8 mouse cellular contexts compared by ENCODE assay signal in the genomic region with DNA sequence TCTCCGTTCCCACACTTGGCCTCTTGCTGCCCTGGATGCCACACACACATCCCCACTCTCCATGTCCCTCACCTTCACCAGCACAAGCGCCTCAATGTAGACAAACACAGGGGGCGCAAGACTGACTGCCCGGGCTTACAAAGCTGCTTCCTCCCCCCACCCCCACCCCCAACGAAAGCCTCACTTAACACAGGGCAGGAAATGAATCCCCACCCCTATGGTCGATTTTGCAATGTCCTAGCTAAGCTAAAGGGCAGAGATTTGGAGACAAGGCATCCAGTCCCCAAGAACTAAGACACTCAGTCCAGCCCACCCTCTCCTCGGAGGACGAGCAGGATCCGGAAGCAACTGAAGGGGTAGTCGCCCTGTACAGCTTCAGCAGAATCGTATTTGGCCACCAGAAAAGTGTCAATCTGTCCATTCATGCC. TPM values are rescaled to one million over a fixed set of nuclear protein-coding genes. Genes with fewer than 3 reads are reported as not detected.
A peak's percentile ranks its signal among the peaks of the same experiment; 100 is the strongest.
DNase-seq lines count a peak whose midpoint lies in the region; ATAC-seq lines count a peak whose summit lies in the region.

No protein-coding gene starts in this region.

- no peaks in the 10 kb centered on the region for H3K9me3 ChIP-seq in neural tube, embryonic 11.5 days (ENCODE audit: control insufficient read depth, low read length)
- H3K9me3 ChIP-seq in embryonic facial prominence, embryonic 15.5 days (replicated peaks) = no peaks in the 10 kb centered on the region
- no peaks in the 10 kb centered on the region for H3K9me3 ChIP-seq in midbrain, embryonic 12.5 days

- 4% methylated on average over 11 of the region's 11 CpGs for WGBS in neural tube, embryonic 11.5 days
- 1% methylated on average over 11 of the region's 11 CpGs for WGBS in embryonic facial prominence, embryonic 15.5 days
- 3% methylated on average over 11 of the region's 11 CpGs for WGBS in midbrain, embryonic 12.5 days

- ATAC-seq in neural tube, embryonic 11.5 days (ENCODE audit: insufficient read depth, low FRiP score, low TSS enrichment) = peak; percentile 50; the same call in 1 of the 2 replicates
- no peak for ATAC-seq in embryonic facial prominence, embryonic 15.5 days (ENCODE audit: insufficient number of reproducible peaks, low FRiP score, low TSS enrichment, low read depth)
- peak; percentile 62; the same call in 1 of the 2 replicates for ATAC-seq in midbrain, embryonic 12.5 days (ENCODE audit: low FRiP score, low read depth)

- H3K4me3 ChIP-seq in neural tube, embryonic 11.5 days (ENCODE audit: low read depth, low read length) = peak overlapping the region; percentile 29
- H3K4me3 ChIP-seq in embryonic facial prominence, embryonic 15.5 days (replicated peaks) = peak overlapping the region; percentile 45
- H3K4me3 ChIP-seq in midbrain, embryonic 12.5 days = peak overlapping the region; percentile 38

- peak overlapping the region; percentile 41 for H3K4me2 ChIP-seq in neural tube, embryonic 11.5 days (ENCODE audit: low read depth)
- H3K4me2 ChIP-seq in embryonic facial prominence, embryonic 15.5 days (replicated peaks) = peak overlapping the region; percentile 54
- H3K4me2 ChIP-seq in midbrain, embryonic 12.5 days (replicated peaks) = peak overlapping the region; percentile 51

- H3K9ac ChIP-seq in neural tube, embryonic 11.5 days (ENCODE audit: low read length) = no peak overlapping the region
- H3K9ac ChIP-seq in embryonic facial prominence, embryonic 15.5 days = peak overlapping the region; percentile 29; the same call in 1 of the 2 replicates
- peak overlapping the region; percentile 25; the same call in 1 of the 2 replicates for H3K9ac ChIP-seq in midbrain, embryonic 12.5 days (replicated peaks)

- H3K4me1 ChIP-seq in neural tube, embryonic 11.5 days (ENCODE audit: control insufficient read depth, insufficient read depth, low read length) = no peaks in the 10 kb centered on the region
- 0 out of 2 replicates have a peak, but pooled peaks cover 4% of the 10 kb centered on the region for H3K4me1 ChIP-seq in embryonic facial prominence, embryonic 15.5 days
- peaks cover 5% of the 10 kb centered on the region; the same call in 1 of the 2 replicates for H3K4me1 ChIP-seq in midbrain, embryonic 12.5 days

- H3K27me3 ChIP-seq in neural tube, embryonic 11.5 days (ENCODE audit: control insufficient read depth, insufficient read depth, low read length) = no peaks in the 10 kb centered on the region
- no peaks in the 10 kb centered on the region for H3K27me3 ChIP-seq in embryonic facial prominence, embryonic 15.5 days
- peaks cover 48% of the 10 kb centered on the region for H3K27me3 ChIP-seq in midbrain, embryonic 12.5 days

- peak; percentile 71 for DNase-seq in neural tube, embryonic 11.5 days (ENCODE audit: low spot score)
- DNase-seq in neural tube, embryonic 10.5 days (ENCODE audit: extremely low spot score, low spot score) = no peak
- peak; percentile 38 to 61 for DNase-seq in kidney, postnatal 4 days
- no peak for DNase-seq in cerebellum, adult 18-20 months
- DNase-seq in right cerebral cortex, adult 2 months (ENCODE audit: low spot score in 2 of 2) = no peak
- DNase-seq in adrenal gland, postnatal 4 days (ENCODE audit: low spot score in 2 of 2) = no peak

- no peak overlapping the region for H3K27ac ChIP-seq in neural tube, embryonic 11.5 days (ENCODE audit: low read depth, low read length)
- no peak overlapping the region for H3K27ac ChIP-seq in embryonic facial prominence, embryonic 15.5 days (replicated peaks)
- no peak overlapping the region for H3K27ac ChIP-seq in midbrain, embryonic 12.5 days (replicated peaks)

- no peaks in the 10 kb centered on the region for H3K36me3 ChIP-seq in neural tube, embryonic 11.5 days (ENCODE audit: control insufficient read depth, insufficient read depth, low read length)
- H3K36me3 ChIP-seq in embryonic facial prominence, embryonic 15.5 days = no peaks in the 10 kb centered on the region
- H3K36me3 ChIP-seq in midbrain, embryonic 12.5 days = no peaks in the 10 kb centered on the region

RNA-seq across cellular contexts. Expression of a gene that starts 32.3 kb away (rescaled TPM):
- polyA plus RNA-seq in neural tube, embryonic 11.5 days (2014; fragmentation: Nextera tagmentation; extraction: Ambion mirVana) = 0.42 and 0.68 TPM in 2 replicates
- 2.0 and 4.2 TPM in 2 replicates for polyA plus RNA-seq in embryonic facial prominence, embryonic 15.5 days (2015; fragmentation: Nextera tagmentation; extraction: Ambion mirVana)
- 0.37 and 0.81 TPM in 2 replicates for polyA plus RNA-seq in midbrain, embryonic 12.5 days (2016; fragmentation: Nextera tagmentation; extraction: Ambion mirVana)
- total RNA-seq in adrenal gland, postnatal 4 days (2021) = under 1 TPM; 0.31 to 0.45 TPM

RNA-seq across cellular contexts. Expression of a gene that starts 32.5 kb away (rescaled TPM):
- 27.8 and 28.3 TPM in 2 replicates for polyA plus RNA-seq in neural tube, embryonic 11.5 days (2014; fragmentation: Nextera tagmentation; extraction: Ambion mirVana)
- 5.7 and 6.0 TPM in 2 replicates for polyA plus RNA-seq in embryonic facial prominence, embryonic 15.5 days (2015; fragmentation: Nextera tagmentation; extraction: Ambion mirVana)
- polyA plus RNA-seq in midbrain, embryonic 12.5 days (2016; fragmentation: Nextera tagmentation; extraction: Ambion mirVana) = 27.9 and 28.0 TPM in 2 replicates
- total RNA-seq in adrenal gland, postnatal 4 days (2021) = 10 to 100 TPM; 76.5 to 78.5 TPM

Comparison
In these comparisons a context has a peak if more than half of its experiments do, and no peak if none do; other contexts are left out.
1. DNase-seq: peak in neural tube, embryonic 11.5 days (single experiment) and kidney, postnatal 4 days (2 of 2); none in neural tube, embryonic 10.5 days (single experiment), cerebellum, adult 18-20 months (0 of 2), right cerebral cortex, adult 2 months (0 of 2) and adrenal gland, postnatal 4 days (0 of 2).
2. Peak in every context shown above with its lines, with median percentiles within 50 percentile points of each other: H3K4me2 ChIP-seq and H3K4me3 ChIP-seq.